Mouse (Mus musculus) forebrain, postnatal 0 days (tissue): ENCODE data around the gene Dab2ip. TPM values are rescaled to one million over a fixed set of nuclear protein-coding genes. Genes with fewer than 3 reads are reported as not detected.

Experiments used
- ATAC-seq: fragments of 200-750 bp; cut with Nextera tagmentation; 2 replicates; pipeline ENCODE4 v1.8.0; 2017; ENCODE audit warnings: mild to moderate bottlenecking, moderate library complexity
- DNase-seq: peaks from one replicate; pipeline ENCODE4 v3.0.0-alpha.2; 2015
- H3K27ac ChIP-seq: fragments of 300-500 bp; sonication (generic); 2 replicates; pipeline ENCODE4 v1.5.1; 2014; ENCODE audit warnings: low read depth, mild to moderate bottlenecking, antibody characterized with exemption, low read length, moderate library complexity, mixed read lengths
- H3K27me3 ChIP-seq: fragments of 300-500 bp; sonication (generic); 2 replicates; pipeline ENCODE4 v1.6.1; 2014; ENCODE audit warnings: mild to moderate bottlenecking, low read length, mixed read lengths; ENCODE audit not compliant: insufficient read depth
- H3K36me3 ChIP-seq: fragments of 300-500 bp; sonication (generic); 2 replicates; pipeline ENCODE4 v1.6.1; 2014; ENCODE audit warnings: mild to moderate bottlenecking, moderate library complexity; ENCODE audit not compliant: insufficient read depth
- H3K4me1 ChIP-seq: fragments of 300-500 bp; sonication (generic); 2 replicates; pipeline ENCODE4 v1.6.1; 2014; ENCODE audit warnings: antibody characterized with exemption; ENCODE audit not compliant: insufficient read depth
- H3K4me2 ChIP-seq: fragments of 300-500 bp; sonication (generic); 2 replicates; pipeline ENCODE4 v1.6.1; 2014; ENCODE audit warnings: low read depth, mild to moderate bottlenecking, moderate library complexity
- H3K4me3 ChIP-seq: fragments of 300-500 bp; sonication (generic); 2 replicates; pipeline ENCODE4 v1.5.1; 2014; ENCODE audit warnings: low read depth, low read length, mixed read lengths
- H3K9ac ChIP-seq: fragments of 300-500 bp; sonication (generic); 2 replicates; pipeline ENCODE4 v1.6.1; 2014; ENCODE audit warnings: mild to moderate bottlenecking
- H3K9me3 ChIP-seq: fragments of 300-500 bp; sonication (generic); 2 replicates; pipeline ENCODE4 v1.6.1; 2016; ENCODE audit warnings: low read length
- CTCF ChIP-seq: sonication (generic); IDR thresholded peaks from 2 replicates; pipeline ENCODE4 v1.5.1; 2016; ENCODE audit warnings: antibody characterized with exemption, control low read depth, low read depth
- WGBS: fragments of 180-500 bp; shearing (Covaris S2); extraction: QIAGEN DNeasy Blood & Tissue Kit; methylation state at CpG from one replicate; pipeline ENCODE4 v1.1.7; 2014; 5-methylcytosine and 5-hydroxymethylcytosine counted together
- polyA plus RNA-seq: library from polyadenylated mRNA; unstranded; fragments of >200 nt; fragmentation: Nextera tagmentation; extraction: Ambion mirVana; gene quantifications from 2 replicates; pipeline ENCODE4 v1.2.1, GENCODE M21; 2015
- total RNA-seq: library from RNA; depleted of rRNA; stranded (reverse); fragments of >200 nt; gene quantifications from 2 replicates; pipeline ENCODE4 v1.2.3, GENCODE M21; 2014

The Dab2ip gene
- total and polyA plus RNA-seq, 2 experiments from 2014 or later: 65.4 to 119 TPM

DNA sequence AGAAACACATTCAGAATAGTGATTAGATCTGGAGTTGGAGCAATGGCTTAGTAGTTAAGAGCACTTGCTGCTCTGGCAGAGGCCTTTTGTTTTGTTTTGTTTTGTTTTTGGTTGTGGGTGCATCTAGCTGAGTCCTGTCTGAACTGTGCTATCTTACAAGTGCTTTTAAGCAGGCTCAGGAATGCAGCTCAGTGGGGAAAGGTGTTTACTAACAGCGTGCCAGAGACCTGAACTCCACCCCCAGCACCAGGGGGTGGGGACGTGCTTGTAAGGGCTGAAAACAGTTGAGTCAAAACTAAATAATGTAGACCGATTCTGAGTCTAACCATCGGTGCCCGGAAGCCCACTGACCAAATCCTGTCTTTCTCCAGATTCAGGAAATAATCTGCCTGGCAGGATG, 37.7 kb downstream of the Dab2ip start:
- ATAC-seq: no peak
- no peaks in the 10 kb centered on the region for H3K9me3 ChIP-seq
- TF ChIP-seq CTCF: no peak
- H3K36me3 ChIP-seq: no peaks in the 10 kb centered on the region
- DNase-seq: no peak
- no peak overlapping the region for H3K4me2 ChIP-seq
- no peaks in the 10 kb centered on the region for H3K4me1 ChIP-seq
- H3K27ac ChIP-seq: no peak overlapping the region
- H3K27me3 ChIP-seq: no peaks in the 10 kb centered on the region
- 51% methylated on average over 5 of the region's 5 CpGs for WGBS
- H3K9ac ChIP-seq: no peak overlapping the region
- H3K4me3 ChIP-seq: no peak overlapping the region

DNA sequence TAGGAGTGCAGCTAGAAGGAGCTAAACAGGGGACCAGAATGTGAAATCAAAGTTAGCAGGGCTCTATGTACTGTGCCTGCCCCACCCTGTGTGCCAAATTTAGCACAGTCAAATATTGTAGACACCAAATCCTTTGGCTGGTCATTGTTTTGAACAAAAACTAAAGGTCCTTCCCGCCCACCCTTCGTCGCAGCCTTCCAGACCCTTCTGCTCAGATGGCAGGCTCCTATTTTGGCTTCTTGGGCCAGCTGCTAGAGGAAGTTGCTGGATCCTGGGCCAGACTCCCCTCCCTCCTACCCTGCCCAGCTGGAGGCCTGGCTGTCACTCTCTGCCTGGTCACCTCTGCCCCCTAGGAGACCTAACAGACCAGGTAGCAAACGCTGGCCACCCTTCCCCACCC, 38.7 kb downstream of the Dab2ip start:
- ATAC-seq: no peak
- WGBS: 70% methylated on average over 4 of the region's 4 CpGs
- H3K4me2 ChIP-seq: no peak overlapping the region
- no peak overlapping the region for H3K9ac ChIP-seq
- H3K27ac ChIP-seq: no peak overlapping the region
- no peaks in the 10 kb centered on the region for H3K36me3 ChIP-seq
- no peaks in the 10 kb centered on the region for H3K9me3 ChIP-seq
- H3K4me3 ChIP-seq: no peak overlapping the region
- DNase-seq: no peak
- H3K4me1 ChIP-seq: no peaks in the 10 kb centered on the region
- TF ChIP-seq CTCF: no peak
- H3K27me3 ChIP-seq: no peaks in the 10 kb centered on the region

DNA sequence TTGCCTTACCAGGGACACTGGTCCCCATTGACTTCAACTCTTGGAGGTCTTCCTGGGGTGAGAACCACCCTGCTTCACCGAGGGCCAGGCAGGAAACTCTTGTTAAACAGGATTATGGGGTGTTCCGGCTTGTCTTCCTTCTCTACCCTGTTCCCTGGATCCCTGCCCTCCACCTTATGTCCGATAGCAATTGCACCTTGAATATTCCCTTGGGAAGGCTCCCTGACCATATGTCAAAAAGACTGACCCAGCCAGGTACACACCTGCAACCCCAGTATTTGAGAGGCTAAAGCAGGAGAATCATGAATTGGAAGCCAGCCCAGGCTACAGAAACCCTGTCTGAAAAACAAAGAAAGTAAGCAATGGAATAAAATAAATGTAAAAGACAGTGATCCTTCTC, 40.8 kb downstream of the Dab2ip start:
- Histone ChIP-seq H3K27me3 (no peaks in the 10 kb centered on the region), H3K4me1 (no peaks in the 10 kb centered on the region), H3K9ac (no peak overlapping the region), H3K36me3 (no peaks in the 10 kb centered on the region), H3K4me3 (no peak overlapping the region), H3K27ac (no peak overlapping the region), H3K4me2 (no peak overlapping the region), H3K9me3 (no peaks in the 10 kb centered on the region)
- DNase-seq: no peak
- 77% methylated on average over 3 of the region's 3 CpGs for WGBS
- TF ChIP-seq CTCF: no peak
- no peak for ATAC-seq

DNA sequence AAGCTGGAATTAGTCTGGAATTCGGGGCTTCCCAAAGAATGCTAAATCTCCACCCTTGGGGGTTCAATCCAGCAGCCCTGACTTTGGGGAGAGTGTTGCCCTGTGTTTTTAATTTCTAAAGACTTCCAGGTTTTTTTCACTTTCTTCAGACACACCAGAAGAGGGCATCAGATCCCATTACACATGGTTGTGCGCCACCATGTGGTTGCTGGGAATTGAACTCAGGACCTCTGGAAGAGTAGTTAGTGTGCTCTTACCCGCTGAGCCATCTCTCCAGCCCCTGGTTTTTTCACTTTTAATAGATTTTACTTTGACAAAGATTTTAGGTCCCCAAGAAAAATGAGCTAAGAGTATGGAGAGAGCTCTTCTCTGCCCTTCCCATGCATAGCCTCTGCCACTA, 43.6 kb downstream of the Dab2ip start:
- H3K27ac ChIP-seq: no peak overlapping the region
- DNase-seq (no peak), ATAC-seq (no peak)
- H3K27me3 ChIP-seq: no peaks in the 10 kb centered on the region
- no peak overlapping the region for H3K4me3 ChIP-seq
- no peaks in the 10 kb centered on the region for H3K9me3 ChIP-seq
- 79% methylated on average over 3 of the region's 3 CpGs for WGBS
- TF ChIP-seq CTCF: peak; percentile 26
- no peak overlapping the region for H3K4me2 ChIP-seq
- no peaks in the 10 kb centered on the region for H3K4me1 ChIP-seq
- no peak overlapping the region for H3K9ac ChIP-seq
- H3K36me3 ChIP-seq: no peaks in the 10 kb centered on the region

DNA sequence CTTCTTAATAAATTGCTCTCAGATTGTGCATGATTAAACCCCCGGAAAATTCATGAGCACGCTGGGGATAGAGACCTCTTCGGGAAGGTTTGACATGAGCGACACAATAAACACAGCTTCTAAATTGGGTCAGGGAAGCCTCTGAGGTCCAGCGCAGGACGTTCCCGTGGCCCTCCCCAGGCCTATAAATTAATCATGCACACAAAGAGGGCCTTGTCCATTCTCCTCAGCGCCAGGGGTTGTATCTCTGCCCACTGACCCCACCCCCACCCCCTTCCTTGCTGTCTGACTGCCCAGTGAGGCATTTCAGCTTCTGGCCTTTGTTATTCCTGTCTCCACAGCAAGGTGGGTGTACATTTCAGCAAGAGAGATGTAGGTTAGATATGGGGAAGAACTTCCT, 49.4 kb downstream of the Dab2ip start:
- H3K4me1 ChIP-seq: peaks cover 13% of the 10 kb centered on the region
- DNase-seq: no peak
- no peak overlapping the region for H3K27ac ChIP-seq
- H3K27me3 ChIP-seq: no peaks in the 10 kb centered on the region
- no peak overlapping the region for H3K9ac ChIP-seq
- H3K4me3 ChIP-seq: no peak overlapping the region
- 20% methylated on average over 8 of the region's 8 CpGs for WGBS
- no peaks in the 10 kb centered on the region for H3K9me3 ChIP-seq
- H3K36me3 ChIP-seq: no peaks in the 10 kb centered on the region
- H3K4me2 ChIP-seq: no peak overlapping the region
- no peak for ATAC-seq
- no peak for TF ChIP-seq CTCF

DNA sequence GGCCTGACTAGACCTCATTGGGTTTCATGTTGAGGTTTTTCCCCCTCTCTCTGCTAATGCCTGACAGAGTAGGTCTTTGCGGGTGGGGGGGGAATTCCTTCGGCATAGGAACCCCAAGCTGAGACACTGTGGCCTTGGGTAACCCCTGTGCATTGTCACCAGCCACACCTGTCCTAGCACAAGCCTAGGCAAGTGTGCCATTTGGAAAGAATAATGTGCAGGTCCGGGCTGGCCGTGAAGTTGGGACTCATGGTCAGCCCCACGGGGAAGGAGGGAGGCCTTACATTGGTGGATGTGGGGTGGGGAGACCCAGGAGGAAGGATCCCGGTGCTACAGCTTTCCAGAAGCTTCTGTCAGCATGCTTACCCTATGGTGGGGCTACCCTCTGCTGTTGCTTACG, 50.8 kb downstream of the Dab2ip start:
- peaks cover 13% of the 10 kb centered on the region for H3K4me1 ChIP-seq
- ATAC-seq: no peak
- no peak overlapping the region for H3K9ac ChIP-seq
- H3K4me2 ChIP-seq: no peak overlapping the region
- no peaks in the 10 kb centered on the region for H3K36me3 ChIP-seq
- H3K27ac ChIP-seq: no peak overlapping the region
- no peak for TF ChIP-seq CTCF
- H3K9me3 ChIP-seq: no peaks in the 10 kb centered on the region
- no peak for DNase-seq
- H3K4me3 ChIP-seq: no peak overlapping the region
- WGBS: 90% methylated on average over 7 of the region's 7 CpGs
- no peaks in the 10 kb centered on the region for H3K27me3 ChIP-seq

DNA sequence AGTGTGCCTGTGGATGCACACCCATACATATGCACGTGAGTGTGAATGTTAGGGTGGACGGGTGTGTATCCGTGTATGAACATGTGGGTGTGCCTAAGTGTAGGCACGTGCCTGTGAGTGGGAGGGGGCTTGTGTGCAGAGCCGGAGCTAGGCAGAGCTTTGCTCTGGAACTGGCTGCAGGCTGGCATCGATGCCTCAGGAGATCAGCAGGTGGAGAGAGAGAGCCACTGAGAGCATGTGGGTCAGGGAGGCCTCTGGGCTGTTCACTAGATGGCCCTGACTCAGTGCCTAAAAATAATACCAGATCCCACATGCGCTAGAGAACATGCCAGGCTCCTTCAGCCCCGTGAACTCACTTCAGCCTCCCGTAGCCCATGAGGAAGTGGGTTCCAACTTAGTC, 51.3 kb downstream of the Dab2ip start:
- peak; percentile 38; the same call in 1 of the 2 replicates for ATAC-seq

More for the DNA sequence above, 51.3 kb downstream of the Dab2ip start:
- TF ChIP-seq CTCF: peak; percentile 54
- H3K4me1 ChIP-seq: peaks cover 13% of the 10 kb centered on the region
- H3K27ac ChIP-seq: no peak overlapping the region
- WGBS: 58% methylated on average over 9 of the region's 9 CpGs
- H3K9me3 ChIP-seq: no peaks in the 10 kb centered on the region
- no peak overlapping the region for H3K9ac ChIP-seq
- no peak overlapping the region for H3K4me2 ChIP-seq
- no peak overlapping the region for H3K4me3 ChIP-seq
- H3K36me3 ChIP-seq: no peaks in the 10 kb centered on the region
- DNase-seq: no peak
- H3K27me3 ChIP-seq: no peaks in the 10 kb centered on the region
